Mouse (Mus musculus) frontal cortex, postnatal 14 days (tissue): ENCODE results near the gene Dnpep.
A peak's percentile ranks its signal among the peaks of the same experiment; 100 is the strongest.

ENCODE experiments used
- DNase-seq, 2 experiments: peaks; one replicate each; pipeline ENCODE4 v3.0.0; 2022; ENCODE audit warnings: low spot score in 2 of 2

Gene Dnpep

GRCm38 (mm10) chr1:75317241-75318201 is at the start of gene Dnpep:
Dnpep (minus strand) TSS chr1:75317990.
- DNase-seq, result peak; percentile 100

- DNase-seq, result no peak
These were observed 47.8 kb upstream of the Dnpep start for GRCm38 (mm10) chr1:75365510-75366137.

DNA sequence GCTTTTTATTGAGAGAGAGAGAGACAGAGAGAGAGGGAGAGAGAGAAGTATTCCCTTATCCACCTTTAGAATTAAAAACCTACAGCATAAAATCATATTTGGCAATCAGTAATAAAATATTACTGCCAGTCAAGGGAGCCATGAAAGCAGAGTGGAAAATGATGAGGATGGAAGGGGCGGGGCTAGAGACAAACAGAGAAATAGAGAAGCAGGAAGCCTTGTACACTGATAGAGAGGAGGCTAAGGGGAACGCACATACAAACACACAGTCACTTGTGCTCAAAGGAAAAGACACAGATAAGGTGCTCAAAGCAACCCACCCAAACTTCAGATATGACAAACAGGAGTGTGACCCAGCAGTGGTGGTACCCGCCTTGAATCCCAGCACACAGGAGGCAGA is 46.1 kb upstream of the Dnpep start:
- no peak for DNase-seq

DNA sequence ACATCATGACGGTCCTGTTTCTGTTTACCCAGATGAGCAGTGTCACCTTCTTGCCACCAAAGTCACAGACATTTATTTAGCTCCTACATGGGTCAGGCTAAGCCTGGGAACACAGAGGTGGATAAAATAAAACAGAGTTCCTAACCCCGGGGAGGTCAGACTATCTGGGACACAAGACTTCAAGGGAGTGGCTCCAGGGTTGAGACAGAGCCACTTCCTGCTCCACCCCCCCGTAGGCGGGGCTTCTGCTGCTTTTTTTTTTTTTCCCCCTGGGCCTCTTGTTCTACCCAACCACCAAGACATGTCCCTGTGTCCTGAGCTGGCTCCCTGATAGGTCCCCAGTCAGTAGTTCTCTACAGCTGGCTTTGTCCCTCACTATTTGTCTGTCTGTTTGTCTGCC is 44.0 kb upstream of the Dnpep start:
- no peak for DNase-seq

- no peak for DNase-seq
These were observed 43.3 kb upstream of the Dnpep start for GRCm38 (mm10) chr1:75361123-75361522.

GRCm38 (mm10) chr1:75360112-75361031 is 42.6 kb upstream of the Dnpep start, which contains the start of gene Des:
Des (plus strand) TSS chr1:75360329.
- DNase-seq, result no peak

- peak; percentile 50 to 51 for DNase-seq
These were observed 41.6 kb upstream of the Dnpep start for GRCm38 (mm10) chr1:75359346-75359745.

DNA sequence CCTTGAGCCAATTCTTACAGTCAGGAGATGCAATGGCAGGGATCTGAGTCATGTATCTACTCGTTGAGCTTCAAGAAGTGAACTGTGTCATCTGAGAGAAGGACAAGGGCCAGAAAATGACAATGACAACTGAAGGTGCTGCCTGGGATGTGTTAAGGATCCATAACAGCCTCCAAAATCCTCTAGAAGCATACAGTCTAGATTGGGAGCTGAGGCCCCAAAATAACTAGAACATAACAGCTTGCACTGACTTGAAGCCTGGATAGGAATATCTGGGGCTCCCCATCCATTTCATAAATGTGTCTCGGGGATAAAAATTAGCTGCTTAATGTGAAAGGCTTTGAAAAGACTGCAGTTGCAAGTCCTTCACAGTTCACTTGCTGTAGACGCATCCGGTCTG is 40.2 kb upstream of the Dnpep start:
- no peak for DNase-seq

DNA sequence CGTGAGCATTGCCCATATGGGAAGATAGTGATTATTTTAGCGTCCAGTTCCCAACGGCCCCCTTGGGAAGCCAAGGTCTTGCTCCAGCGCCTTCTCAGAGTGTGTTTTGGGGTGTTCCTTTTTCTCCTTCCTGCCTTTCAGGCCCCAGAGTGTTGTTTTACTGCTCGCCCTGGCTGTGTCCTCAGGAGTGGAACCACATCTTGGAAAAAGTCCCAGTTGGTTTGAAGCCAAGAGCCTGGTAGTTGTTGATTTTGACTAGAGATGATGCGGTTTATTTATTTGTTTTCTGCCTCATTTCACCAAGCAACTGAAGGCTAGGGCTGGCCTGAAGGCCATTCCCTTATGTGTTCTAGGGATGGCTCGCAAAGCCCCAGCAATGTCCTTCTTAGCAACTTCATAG is 39.5 kb upstream of the Dnpep start:
- no peak for DNase-seq

DNA sequence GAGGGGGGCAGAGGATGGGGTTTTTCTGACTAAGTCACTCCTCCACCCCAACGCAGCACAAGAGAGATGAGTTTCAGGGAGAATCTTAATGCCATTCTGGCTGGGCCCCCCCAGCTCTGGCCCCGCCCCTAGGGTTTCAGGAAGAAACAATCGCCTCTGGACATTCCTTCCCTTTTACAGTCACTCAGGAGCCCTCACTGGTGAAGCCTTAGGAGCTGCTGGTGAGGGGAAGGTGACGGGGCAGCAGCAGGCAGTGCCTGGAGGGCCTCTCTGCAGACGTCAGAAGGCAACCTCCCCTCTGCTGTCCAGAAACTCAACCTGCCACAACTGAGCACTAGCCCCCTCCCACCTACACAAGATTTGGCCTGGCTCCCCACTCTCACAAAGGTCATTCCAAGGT is 31.5 kb upstream of the Dnpep start:
- DNase-seq, result no peak

DNA sequence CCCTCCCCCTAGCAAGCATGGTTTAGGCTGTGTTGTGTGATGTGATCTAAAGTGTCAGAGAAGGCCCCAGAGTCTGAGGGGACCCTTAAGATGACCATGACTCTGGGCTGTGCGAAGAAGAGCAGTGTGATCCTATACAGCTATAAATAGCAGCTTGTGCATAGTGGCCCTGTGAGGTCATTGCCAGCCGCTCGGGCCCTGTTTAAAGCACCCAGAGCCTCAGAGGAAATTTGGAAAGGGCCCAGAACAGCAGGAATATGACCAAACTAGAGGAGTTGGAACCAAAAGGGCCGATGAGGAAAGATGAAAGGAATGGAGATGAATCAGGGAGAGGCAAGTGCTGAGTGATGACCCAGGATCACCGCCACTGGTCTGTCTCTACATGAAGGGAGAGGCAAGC is 29.5 kb upstream of the Dnpep start:
- no peak for DNase-seq

DNA sequence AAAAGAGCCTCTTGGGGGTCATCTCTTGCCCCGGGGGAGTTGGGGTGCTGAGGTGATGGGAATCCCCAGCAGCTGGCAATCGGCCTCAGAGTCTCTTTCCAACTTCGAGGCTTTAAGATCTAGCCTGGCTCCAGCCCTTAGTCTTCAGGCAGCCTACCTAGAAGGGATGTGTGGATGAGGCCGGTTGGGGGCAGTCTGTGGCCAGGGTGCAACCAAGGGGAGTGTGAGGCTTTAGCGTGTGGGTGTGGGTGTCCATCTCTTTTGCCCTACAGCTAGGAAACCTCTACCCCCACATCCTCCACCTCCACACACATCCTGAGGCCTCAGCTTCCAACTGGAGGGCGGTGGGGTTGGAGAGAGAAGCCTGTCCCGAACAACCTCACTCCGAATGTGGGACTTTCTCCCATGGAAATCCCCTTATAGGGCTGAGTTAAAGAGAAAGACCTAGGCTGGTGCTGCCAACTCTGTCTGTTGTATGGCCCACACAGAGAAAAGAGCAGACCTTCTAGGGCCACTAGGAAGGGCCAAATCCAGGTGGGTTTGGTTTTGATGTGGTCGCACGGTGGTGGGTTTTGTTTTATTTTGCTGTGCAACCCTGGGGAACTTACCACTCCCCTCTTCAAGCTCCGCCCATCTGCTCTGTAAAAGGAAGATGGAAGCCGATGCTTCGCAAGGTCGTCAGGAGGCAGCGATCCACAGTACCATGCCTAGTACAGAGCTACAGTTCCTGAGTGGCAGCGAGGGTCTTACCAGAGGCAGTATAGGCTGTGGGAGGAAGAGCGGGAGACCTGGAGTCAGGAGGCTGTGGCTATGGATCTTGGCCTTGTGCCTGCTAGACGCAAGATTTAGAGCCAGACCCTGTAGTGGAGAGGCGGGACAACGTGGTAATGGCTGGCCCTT is 27.5 kb upstream of the Dnpep start:
- no peak for DNase-seq

DNA sequence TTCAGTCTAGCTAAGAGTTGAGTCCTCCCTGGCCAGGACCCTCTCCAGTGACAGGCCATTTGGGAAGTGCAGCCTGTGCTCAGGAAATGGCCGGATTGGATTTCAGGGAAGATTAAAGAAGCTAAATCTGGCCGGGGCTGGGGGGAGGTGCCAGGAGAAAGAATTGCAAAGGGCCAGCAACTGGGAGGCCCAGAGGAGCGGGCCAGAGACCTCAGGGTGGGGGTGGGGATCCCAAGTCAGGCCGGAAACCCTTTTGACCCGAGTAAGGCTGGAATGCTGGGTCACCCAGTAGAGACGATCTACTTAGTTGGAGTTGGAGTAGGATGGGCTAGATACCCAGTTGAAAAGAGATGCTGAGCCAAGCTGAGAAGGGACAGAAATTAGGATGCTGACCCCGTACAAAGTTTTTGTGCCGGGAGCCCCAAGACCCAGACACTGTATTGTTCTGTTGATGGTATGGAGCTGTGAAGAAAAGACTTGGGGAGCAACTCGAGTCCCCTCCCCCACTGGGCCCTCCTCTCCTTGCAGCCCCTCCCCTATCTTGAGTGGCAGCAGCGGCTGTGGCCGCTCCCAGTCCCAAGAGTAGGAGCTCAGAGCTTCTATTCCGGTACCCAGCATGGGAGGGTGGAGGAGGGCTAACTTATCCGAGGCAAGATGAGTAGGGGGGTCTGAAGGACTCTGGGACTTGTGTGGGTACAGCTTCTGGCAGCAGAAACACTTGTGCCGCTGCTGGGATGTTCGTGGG is 26.7 kb upstream of the Dnpep start:
- DNase-seq, result no peak

DNA sequence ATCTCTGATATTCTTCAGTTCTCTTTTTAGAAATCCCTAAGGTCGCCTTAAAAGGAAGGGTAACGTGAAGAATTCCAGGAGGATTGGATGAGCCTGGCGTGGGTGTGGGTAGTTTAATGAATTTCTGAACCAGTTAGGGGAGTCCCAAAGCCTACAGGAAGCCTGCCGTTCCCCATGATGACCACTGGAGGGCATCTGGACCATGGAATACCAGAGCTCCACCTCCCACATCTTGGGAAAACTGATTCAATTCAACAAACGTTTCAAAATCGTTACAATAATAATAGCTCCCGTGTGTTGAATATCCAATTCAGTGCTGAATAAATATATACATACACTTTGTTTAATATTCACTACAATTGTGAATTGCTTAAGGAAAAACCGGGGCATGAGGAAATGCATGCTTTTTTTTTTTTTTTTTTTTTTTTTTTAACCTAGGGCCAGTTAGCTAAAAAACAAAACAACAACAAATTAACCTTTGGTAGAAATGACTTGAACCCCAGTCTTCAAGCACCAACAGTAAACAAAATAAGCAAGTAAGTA is 25.2 kb upstream of the Dnpep start:
- DNase-seq, result peak; percentile 62 to 64

- DNase-seq, result no peak
These were observed 22.7 kb upstream of the Dnpep start for GRCm38 (mm10) chr1:75340519-75340918.

DNA sequence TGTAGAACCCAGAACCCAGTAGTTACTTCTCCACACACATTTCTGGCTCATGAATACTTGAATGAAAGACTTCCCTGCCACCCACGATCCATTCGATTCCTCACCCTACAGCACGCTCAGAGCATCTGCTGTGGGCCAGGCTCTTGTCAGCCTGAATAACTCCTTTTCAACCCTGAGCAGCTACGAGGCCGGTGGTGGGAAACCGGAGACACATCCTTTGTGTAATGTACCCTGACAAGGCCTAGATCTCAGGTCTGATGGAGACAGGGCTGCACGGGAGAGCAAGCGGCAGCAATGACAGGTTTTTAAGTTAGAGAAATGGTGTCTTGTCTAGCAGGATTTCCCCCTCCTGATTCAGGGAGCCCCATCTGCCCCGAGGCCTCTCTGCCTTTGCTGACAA is 21.5 kb upstream of the Dnpep start:
- no peak for DNase-seq

- DNase-seq, result no peak
These were observed 20.4 kb upstream of the Dnpep start for GRCm38 (mm10) chr1:75338091-75338694.

- DNase-seq, result no peak
These were observed 19.3 kb upstream of the Dnpep start for GRCm38 (mm10) chr1:75337097-75337496.

DNA sequence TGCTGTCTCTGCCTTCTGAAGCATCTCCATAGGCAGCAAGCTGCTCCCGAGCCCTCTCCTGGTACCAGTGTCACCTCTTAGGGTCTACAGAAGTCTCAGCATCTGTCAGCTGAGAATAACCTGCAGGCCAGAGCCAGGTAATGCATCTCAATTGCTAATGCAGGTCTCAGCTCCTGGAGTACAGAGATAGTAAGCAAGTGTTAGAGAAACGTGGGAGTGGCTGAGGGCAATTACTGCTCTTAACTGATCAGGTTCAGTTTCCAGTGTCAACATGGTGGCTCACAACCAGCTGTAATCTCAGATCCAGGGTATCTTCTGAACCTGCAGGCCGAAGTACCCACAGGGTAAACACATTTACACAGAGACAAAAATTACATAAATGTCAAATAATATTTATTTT is 18.7 kb upstream of the Dnpep start:
- DNase-seq, result no peak

DNA sequence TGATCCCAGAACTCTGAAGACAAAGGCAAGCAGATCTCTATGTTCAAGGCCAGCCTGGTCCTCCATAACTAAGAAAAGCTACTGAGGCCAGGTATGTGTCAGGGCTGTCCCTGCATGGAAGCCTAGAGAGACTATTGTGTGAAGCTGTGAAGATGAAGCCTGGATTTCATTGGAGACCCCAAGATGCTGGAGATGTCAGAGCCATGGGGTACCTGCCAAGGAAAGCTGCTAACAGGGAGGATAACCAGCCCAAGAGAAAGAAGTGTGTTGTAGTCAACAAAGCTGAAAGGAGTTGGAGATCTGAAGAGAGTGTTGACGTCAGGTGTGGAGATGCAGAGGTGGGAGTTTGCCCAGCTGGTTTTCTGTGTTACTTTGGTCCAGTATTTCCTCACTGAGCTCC is 13.5 kb upstream of the Dnpep start:
- no peak for DNase-seq
